Mouse (Mus musculus): ENCODE measurements at regions not wholly inside any gene's neighbourhood (a gene's known extent, or its start where the extent isn't known, plus 50 kb on each side); places are given as distances from the start of the nearest gene placed in this dataset.

- Histone ChIP-seq H3K36me3 (replicated peaks; ENCODE audit: control insufficient read depth, insufficient read depth) (no peaks in the 10 kb centered on the region), H3K4me1 (replicated peaks; ENCODE audit: control insufficient read depth, insufficient read depth, low read length) (no peaks in the 10 kb centered on the region), H3K4me3 (replicated peaks; ENCODE audit: low read length) (no peak overlapping the region), H3K27ac (no peak overlapping the region), H3K9me3 (ENCODE audit: control insufficient read depth, low read length) (no peaks in the 10 kb centered on the region), H3K9ac (no peak overlapping the region), H3K27me3 (ENCODE audit: control insufficient read depth, insufficient read depth, low read length) (no peaks in the 10 kb centered on the region), H3K4me2 (replicated peaks) (no peak overlapping the region)
- ATAC-seq (ENCODE audit: low FRiP score) (no peak), DNase-seq (ENCODE audit: low spot score) (no peak)
- WGBS, result 89% methylated on average over 5 of the region's 5 CpGs
Measured at GRCm38 (mm10) chr17:51937707-51938106, 104.6 kb upstream of the Satb1 start.

GRCm38 (mm10) chr17:51936071-51936470 is 103.0 kb upstream of the Satb1 start:
- no peak for ATAC-seq (ENCODE audit: low FRiP score)
- no peak overlapping the region for H3K4me3 ChIP-seq (replicated peaks; ENCODE audit: low read length)
- H3K27me3 ChIP-seq (ENCODE audit: control insufficient read depth, insufficient read depth, low read length), result no peaks in the 10 kb centered on the region
- H3K36me3 ChIP-seq (replicated peaks; ENCODE audit: control insufficient read depth, insufficient read depth), result no peaks in the 10 kb centered on the region
- no peak overlapping the region for H3K27ac ChIP-seq
- WGBS, result 82% methylated on average over 5 of the region's 5 CpGs
- H3K9ac ChIP-seq, result no peak overlapping the region
- no peak for DNase-seq (ENCODE audit: low spot score)
- no peaks in the 10 kb centered on the region for H3K4me1 ChIP-seq (replicated peaks; ENCODE audit: control insufficient read depth, insufficient read depth, low read length)
- no peak overlapping the region for H3K4me2 ChIP-seq (replicated peaks)
- no peaks in the 10 kb centered on the region for H3K9me3 ChIP-seq (ENCODE audit: control insufficient read depth, low read length)

- no peak for ATAC-seq (ENCODE audit: low FRiP score)
- H3K9ac ChIP-seq, result no peak overlapping the region
- H3K36me3 ChIP-seq (replicated peaks; ENCODE audit: control insufficient read depth, insufficient read depth), result no peaks in the 10 kb centered on the region
- H3K4me1 ChIP-seq (replicated peaks; ENCODE audit: control insufficient read depth, insufficient read depth, low read length), result no peaks in the 10 kb centered on the region
- H3K9me3 ChIP-seq (ENCODE audit: control insufficient read depth, low read length), result no peaks in the 10 kb centered on the region
- no peaks in the 10 kb centered on the region for H3K27me3 ChIP-seq (ENCODE audit: control insufficient read depth, insufficient read depth, low read length)
- no peak overlapping the region for H3K4me3 ChIP-seq (replicated peaks; ENCODE audit: low read length)
- H3K4me2 ChIP-seq (replicated peaks), result no peak overlapping the region
- DNase-seq (ENCODE audit: low spot score), result no peak
- no peak overlapping the region for H3K27ac ChIP-seq
- 90% methylated on average over 3 of the region's 3 CpGs for WGBS
Measured at GRCm38 (mm10) chr17:51926392-51926791, 93.3 kb upstream of the Satb1 start.

- Histone ChIP-seq H3K9me3 (ENCODE audit: control insufficient read depth, low read length) (no peaks in the 10 kb centered on the region), H3K4me3 (replicated peaks; ENCODE audit: low read length) (no peak overlapping the region), H3K27ac (no peak overlapping the region), H3K36me3 (replicated peaks; ENCODE audit: control insufficient read depth, insufficient read depth) (no peaks in the 10 kb centered on the region), H3K4me1 (replicated peaks; ENCODE audit: control insufficient read depth, insufficient read depth, low read length) (no peaks in the 10 kb centered on the region), H3K27me3 (ENCODE audit: control insufficient read depth, insufficient read depth, low read length) (no peaks in the 10 kb centered on the region), H3K9ac (no peak overlapping the region), H3K4me2 (replicated peaks) (no peak overlapping the region)
- ATAC-seq (ENCODE audit: low FRiP score) (no peak), DNase-seq (ENCODE audit: low spot score) (no peak)
- 78% methylated on average over 4 of the region's 4 CpGs for WGBS
Measured at GRCm38 (mm10) chr17:51907031-51907430, 73.9 kb upstream of the Satb1 start.

GRCm38 (mm10) chr17:51906418-51906817 is 73.3 kb upstream of the Satb1 start:
- Histone ChIP-seq H3K9me3 (ENCODE audit: control insufficient read depth, low read length) (no peaks in the 10 kb centered on the region), H3K9ac (no peak overlapping the region), H3K36me3 (replicated peaks; ENCODE audit: control insufficient read depth, insufficient read depth) (no peaks in the 10 kb centered on the region), H3K27me3 (ENCODE audit: control insufficient read depth, insufficient read depth, low read length) (no peaks in the 10 kb centered on the region), H3K27ac (no peak overlapping the region), H3K4me1 (replicated peaks; ENCODE audit: control insufficient read depth, insufficient read depth, low read length) (no peaks in the 10 kb centered on the region), H3K4me2 (replicated peaks) (no peak overlapping the region), H3K4me3 (replicated peaks; ENCODE audit: low read length) (no peak overlapping the region)
- ATAC-seq (ENCODE audit: low FRiP score) (no peak), DNase-seq (ENCODE audit: low spot score) (no peak)
- WGBS, result 85% methylated on average over 4 of the region's 4 CpGs

- WGBS, result 70% methylated on average over 3 of the region's 3 CpGs
- Histone ChIP-seq H3K27ac (no peak overlapping the region), H3K4me1 (replicated peaks; ENCODE audit: control insufficient read depth, insufficient read depth, low read length) (no peaks in the 10 kb centered on the region), H3K36me3 (replicated peaks; ENCODE audit: control insufficient read depth, insufficient read depth) (no peaks in the 10 kb centered on the region), H3K9ac (no peak overlapping the region), H3K27me3 (ENCODE audit: control insufficient read depth, insufficient read depth, low read length) (no peaks in the 10 kb centered on the region), H3K4me2 (replicated peaks) (no peak overlapping the region), H3K4me3 (replicated peaks; ENCODE audit: low read length) (no peak overlapping the region), H3K9me3 (ENCODE audit: control insufficient read depth, low read length) (no peaks in the 10 kb centered on the region)
- no peak for DNase-seq (ENCODE audit: low spot score)
- no peak for ATAC-seq (ENCODE audit: low FRiP score)
Measured at GRCm38 (mm10) chr17:51903885-51904284, 70.8 kb upstream of the Satb1 start.

- Histone ChIP-seq H3K4me2 (replicated peaks) (no peak overlapping the region), H3K9ac (no peak overlapping the region), H3K9me3 (ENCODE audit: control insufficient read depth, low read length) (no peaks in the 10 kb centered on the region), H3K36me3 (replicated peaks; ENCODE audit: control insufficient read depth, insufficient read depth) (no peaks in the 10 kb centered on the region), H3K27me3 (ENCODE audit: control insufficient read depth, insufficient read depth, low read length) (no peaks in the 10 kb centered on the region), H3K27ac (no peak overlapping the region), H3K4me3 (replicated peaks; ENCODE audit: low read length) (no peak overlapping the region), H3K4me1 (replicated peaks; ENCODE audit: control insufficient read depth, insufficient read depth, low read length) (no peaks in the 10 kb centered on the region)
- 70% methylated on average over 2 of the region's 2 CpGs for WGBS
- ATAC-seq (ENCODE audit: low FRiP score) (no peak), DNase-seq (ENCODE audit: low spot score) (no peak)
Measured at GRCm38 (mm10) chr17:51899376-51899775, 66.3 kb upstream of the Satb1 start.

GRCm38 (mm10) chr17:51896160-51896559 is 63.1 kb upstream of the Satb1 start:
- Histone ChIP-seq H3K4me3 (replicated peaks; ENCODE audit: low read length) (no peak overlapping the region), H3K9ac (no peak overlapping the region), H3K36me3 (replicated peaks; ENCODE audit: control insufficient read depth, insufficient read depth) (no peaks in the 10 kb centered on the region), H3K4me1 (replicated peaks; ENCODE audit: control insufficient read depth, insufficient read depth, low read length) (no peaks in the 10 kb centered on the region), H3K27ac (no peak overlapping the region), H3K4me2 (replicated peaks) (no peak overlapping the region), H3K27me3 (ENCODE audit: control insufficient read depth, insufficient read depth, low read length) (no peaks in the 10 kb centered on the region), H3K9me3 (ENCODE audit: control insufficient read depth, low read length) (no peaks in the 10 kb centered on the region)
- ATAC-seq (ENCODE audit: low FRiP score), result no peak
- WGBS, result 95% methylated on average over 3 of the region's 3 CpGs
- DNase-seq (ENCODE audit: low spot score), result no peak

GRCm38 (mm10) chr17:51894278-51894677 is 61.2 kb upstream of the Satb1 start:
- 95% methylated on average over 8 of the region's 8 CpGs for WGBS
- H3K27me3 ChIP-seq (ENCODE audit: control insufficient read depth, insufficient read depth, low read length), result no peaks in the 10 kb centered on the region
- H3K9ac ChIP-seq, result no peak overlapping the region
- no peak for DNase-seq (ENCODE audit: low spot score)
- no peak for ATAC-seq (ENCODE audit: low FRiP score)
- no peak overlapping the region for H3K4me3 ChIP-seq (replicated peaks; ENCODE audit: low read length)
- H3K36me3 ChIP-seq (replicated peaks; ENCODE audit: control insufficient read depth, insufficient read depth), result no peaks in the 10 kb centered on the region
- no peaks in the 10 kb centered on the region for H3K9me3 ChIP-seq (ENCODE audit: control insufficient read depth, low read length)
- H3K27ac ChIP-seq, result no peak overlapping the region
- H3K4me1 ChIP-seq (replicated peaks; ENCODE audit: control insufficient read depth, insufficient read depth, low read length), result no peaks in the 10 kb centered on the region
- no peak overlapping the region for H3K4me2 ChIP-seq (replicated peaks)

GRCm38 (mm10) chr17:51892856-51893255 is 59.8 kb upstream of the Satb1 start:
- Histone ChIP-seq H3K36me3 (replicated peaks; ENCODE audit: control insufficient read depth, insufficient read depth) (no peaks in the 10 kb centered on the region), H3K4me1 (replicated peaks; ENCODE audit: control insufficient read depth, insufficient read depth, low read length) (no peaks in the 10 kb centered on the region), H3K4me2 (replicated peaks) (no peak overlapping the region), H3K9ac (no peak overlapping the region), H3K4me3 (replicated peaks; ENCODE audit: low read length) (no peak overlapping the region), H3K9me3 (ENCODE audit: control insufficient read depth, low read length) (no peaks in the 10 kb centered on the region), H3K27ac (no peak overlapping the region), H3K27me3 (ENCODE audit: control insufficient read depth, insufficient read depth, low read length) (no peaks in the 10 kb centered on the region)
- 81% methylated on average over 3 of the region's 3 CpGs for WGBS
- ATAC-seq (ENCODE audit: low FRiP score) (no peak), DNase-seq (ENCODE audit: low spot score) (no peak)
